Mouse (Mus musculus) brain, adult 2 months (tissue): ENCODE results near the gene Gpr35.
"Not testable (repeated sequence)": the region's sequence is repeated elsewhere in the genome, so short reads cannot be mapped to it uniquely, and the experiment has no call there.

Source experiments
- DNase-seq: peaks from one replicate; pipeline ENCODE4 v3.0.0; 2011; ENCODE audit warnings: low read depth, low spot score

The Gpr35 gene

GRCm38 (mm10) chr1:92933611-92934010 lies 17.1 kb upstream of the Gpr35 start:
- DNase-seq: no peak

DNA sequence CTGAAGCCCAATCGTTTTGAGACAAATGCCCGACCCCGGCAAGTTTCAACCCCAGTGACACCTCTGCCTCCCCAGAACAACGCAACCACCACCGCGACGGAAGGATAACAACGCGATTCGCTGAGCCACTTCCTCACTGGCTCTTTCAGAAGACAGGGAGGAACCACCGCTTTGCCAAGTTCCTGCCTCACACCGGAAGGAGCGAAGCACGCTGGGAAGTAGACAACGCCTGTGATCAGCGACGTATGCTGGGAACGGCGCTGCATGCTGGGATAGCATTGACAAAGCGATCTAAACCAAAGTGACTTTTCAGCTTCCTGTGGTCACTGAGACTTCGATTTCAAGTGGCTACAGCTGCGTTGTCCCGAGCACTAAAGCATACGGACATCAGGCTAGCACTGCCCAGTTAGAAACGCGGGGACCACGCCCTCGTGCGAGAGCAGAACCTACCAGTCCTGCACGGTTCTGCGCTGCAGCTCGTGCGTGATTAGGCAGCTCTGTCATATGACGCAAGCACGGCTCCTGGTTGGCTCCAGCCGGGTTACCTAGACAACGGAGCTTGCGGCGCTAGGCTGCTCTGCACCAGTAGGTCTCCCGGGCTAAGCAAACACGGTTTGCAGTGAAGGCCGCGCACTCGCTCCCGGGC lies 16.4 kb upstream of the Gpr35 start, which contains the start of gene Capn10:
Gene Capn10, plus strand, starts transcription at position 195 of the 646 bp plus-strand sequence.
- peak; percentile 100 for DNase-seq

- DNase-seq: peak; percentile 34
Observed at GRCm38 (mm10) chr1:92935054-92935962, 15.4 kb upstream of the Gpr35 start.

- DNase-seq: no peak
Observed at GRCm38 (mm10) chr1:92935977-92936376, 14.7 kb upstream of the Gpr35 start.

GRCm38 (mm10) chr1:92936467-92936866 lies 14.2 kb upstream of the Gpr35 start:
- no peak for DNase-seq

- no peak for DNase-seq
Observed at GRCm38 (mm10) chr1:92937797-92938196, 12.9 kb upstream of the Gpr35 start.

- DNase-seq: no peak
Observed at GRCm38 (mm10) chr1:92939746-92940145, 10.9 kb upstream of the Gpr35 start.

GRCm38 (mm10) chr1:92943219-92943989 lies 7.3 kb upstream of the Gpr35 start:
- no peak for DNase-seq

GRCm38 (mm10) chr1:92947966-92948365 lies 2.7 kb upstream of the Gpr35 start:
- DNase-seq: no peak

DNA sequence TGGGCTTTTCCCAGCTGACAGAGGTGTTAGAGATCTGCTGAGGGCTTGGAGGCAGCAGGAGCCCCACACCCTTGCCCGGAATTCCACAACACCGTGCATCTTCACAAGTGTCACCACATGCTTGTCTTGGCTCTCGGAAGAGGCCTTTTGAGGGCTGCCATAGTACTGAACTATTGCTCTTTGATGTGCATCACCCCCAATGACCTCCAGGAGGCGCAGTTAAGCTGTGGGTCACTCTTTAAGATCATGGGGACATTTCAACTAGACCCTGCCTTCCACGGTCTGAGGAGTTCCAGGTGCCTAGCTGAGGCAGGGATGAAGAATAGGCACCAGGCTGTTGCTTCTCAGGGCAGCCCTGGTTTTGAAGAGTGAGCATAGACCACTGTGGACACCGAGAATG lies 1.2 kb upstream of the Gpr35 start:
- peak; percentile 18 for DNase-seq

GRCm38 (mm10) chr1:92953641-92954040 lies 3.0 kb downstream of the Gpr35 start:
- no peak for DNase-seq

DNA sequence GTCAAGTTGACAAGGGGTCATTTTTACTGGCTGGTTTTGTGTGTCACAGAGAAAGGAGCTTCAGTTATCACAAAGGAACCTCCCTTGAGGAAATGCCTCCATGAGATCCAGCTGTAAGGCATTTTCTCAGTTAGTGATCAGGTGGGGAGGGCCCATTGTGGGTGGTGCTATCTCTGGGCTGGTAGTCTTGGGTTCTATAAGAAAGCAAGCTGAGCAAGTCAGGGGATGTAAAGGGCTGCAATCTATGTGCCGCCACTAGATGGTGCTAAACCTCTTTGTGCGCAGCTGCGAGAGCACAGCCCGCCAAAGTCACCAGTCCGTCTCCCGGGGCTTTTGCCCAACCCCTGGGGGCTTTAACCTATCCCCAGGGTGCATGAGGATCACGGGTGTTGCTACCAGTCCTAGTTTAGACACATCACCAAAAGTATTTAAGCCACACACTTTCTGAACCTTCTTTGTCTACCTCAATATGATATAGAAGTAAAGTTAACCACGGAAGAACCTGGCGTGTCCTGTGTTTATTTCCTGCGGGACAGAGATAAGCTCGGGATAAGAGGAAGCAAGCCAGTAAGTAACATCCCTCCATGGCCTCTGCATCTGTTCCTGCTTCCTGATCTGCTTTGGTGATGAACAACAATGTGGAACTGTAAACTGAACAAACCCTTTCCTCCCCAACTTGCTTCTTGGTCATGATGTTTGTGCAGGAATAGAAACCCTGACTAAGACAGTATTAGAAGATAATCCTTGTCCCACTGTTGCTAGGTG lies 6.1 kb downstream of the Gpr35 start:
- peak; percentile 9 for DNase-seq

- DNase-seq: no peak
Observed at GRCm38 (mm10) chr1:92958999-92959398, 8.3 kb downstream of the Gpr35 start.

GRCm38 (mm10) chr1:92970791-92971190 lies 20.1 kb downstream of the Gpr35 start:
- not testable (repeated sequence) for DNase-seq

DNA sequence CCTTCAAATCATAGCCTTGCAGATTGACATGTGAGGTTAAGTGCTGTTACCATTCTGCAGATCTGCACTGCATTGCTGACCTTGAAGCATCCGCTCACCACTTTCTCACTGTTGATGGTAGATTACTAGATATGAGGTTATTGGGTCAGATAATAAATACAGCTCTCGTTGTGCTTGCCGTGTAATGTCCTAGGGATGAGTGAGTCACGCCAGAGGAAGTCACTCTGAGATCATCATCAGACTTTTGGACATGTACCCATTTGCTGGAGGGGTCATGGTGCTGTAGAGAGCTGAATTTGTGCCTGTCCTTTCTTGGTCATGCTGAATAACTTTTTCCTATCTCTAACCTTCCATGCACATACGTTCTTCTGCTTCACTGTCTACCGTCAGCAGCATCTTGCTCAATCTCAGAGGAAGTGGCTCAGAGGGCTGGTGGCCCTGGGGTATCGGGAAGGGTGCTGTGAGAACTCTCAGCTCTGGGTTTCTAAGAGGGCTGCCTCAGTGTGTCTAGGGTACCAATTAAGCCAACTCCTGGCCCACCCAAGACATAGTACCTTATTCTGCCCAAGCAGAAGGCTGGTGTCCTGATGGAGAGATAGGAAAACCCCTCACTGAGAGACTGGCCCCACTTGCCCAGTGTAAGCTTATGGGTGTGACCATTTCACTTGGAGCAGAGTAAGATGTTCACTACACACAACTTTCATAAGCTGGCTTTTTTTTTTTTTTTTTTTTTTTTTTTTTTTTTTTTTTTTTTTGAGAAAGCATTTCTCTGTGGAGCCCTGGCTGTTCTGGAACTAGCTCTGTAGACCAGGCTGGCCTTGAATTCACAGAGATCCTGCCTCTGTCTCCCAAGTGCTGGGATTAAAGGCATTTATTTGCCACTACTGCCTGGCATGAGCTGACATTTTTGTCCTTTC lies 21.5 kb downstream of the Gpr35 start:
- no peak for DNase-seq

- peak; percentile 67 for DNase-seq
Observed at GRCm38 (mm10) chr1:92972854-92973253, 22.2 kb downstream of the Gpr35 start.

GRCm38 (mm10) chr1:92976141-92976566 lies 25.5 kb downstream of the Gpr35 start:
- peak; percentile 23 for DNase-seq

DNA sequence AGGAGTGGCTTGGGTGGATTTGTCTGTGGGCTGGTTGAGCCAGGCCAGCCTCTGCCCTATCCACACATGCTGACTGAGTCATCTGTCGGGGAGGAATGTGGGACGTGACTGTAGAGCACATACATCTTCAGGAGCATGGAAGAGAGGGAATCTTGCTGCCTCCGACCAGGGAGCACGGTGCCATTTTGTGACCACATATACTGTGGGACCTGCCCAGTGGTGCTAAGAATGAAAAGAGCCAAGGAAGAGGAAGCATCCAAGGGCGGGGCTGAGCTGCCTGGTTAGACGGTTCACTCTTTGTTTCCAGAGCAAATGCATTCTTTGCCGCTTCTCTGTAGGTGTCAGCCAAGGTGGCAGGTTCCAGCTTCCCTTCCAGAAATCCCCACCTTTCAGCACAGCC lies 28.0 kb downstream of the Gpr35 start:
- no peak for DNase-seq

DNA sequence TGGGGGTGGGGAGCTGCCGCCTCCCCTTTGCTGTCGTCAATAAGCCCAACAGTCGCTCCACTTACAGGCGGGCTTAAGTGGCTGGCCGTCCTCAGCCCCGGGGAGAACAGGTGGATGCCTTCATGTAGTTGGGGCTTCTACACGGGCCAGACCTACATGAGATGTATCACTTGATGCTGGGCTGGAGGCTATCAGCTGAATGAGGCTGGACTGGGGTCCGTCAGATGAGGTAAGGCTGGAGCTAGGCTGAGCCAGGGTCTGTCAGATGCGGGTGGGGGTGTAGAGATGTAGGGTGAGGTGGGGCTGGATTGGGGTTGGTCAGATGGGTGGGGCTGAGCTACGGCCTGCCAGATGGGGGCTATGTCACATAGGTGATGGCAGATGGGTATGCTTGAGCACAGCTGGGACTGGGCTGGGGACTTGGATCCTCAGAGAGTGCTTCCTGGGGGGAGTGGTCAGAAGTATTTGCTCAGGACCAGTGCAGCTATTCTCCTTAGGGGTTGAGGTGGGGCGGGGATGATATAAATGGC lies 28.5 kb downstream of the Gpr35 start:
- DNase-seq: no peak
